Mouse (Mus musculus) hindbrain, postnatal 0 days (tissue): ENCODE results near the gene Gm853. TPM values are rescaled to one million over a fixed set of nuclear protein-coding genes. Genes with fewer than 3 reads are reported as not detected.
A peak's percentile ranks its signal among the peaks of the same experiment; 100 is the strongest.

Experiments
- ATAC-seq: fragments of 200-750 bp; cut with Nextera tagmentation; 2 replicates; pipeline ENCODE4 v1.8.0; 2017; ENCODE audit warnings: mild to moderate bottlenecking, moderate TSS enrichment, moderate library complexity
- DNase-seq: peaks from one replicate; pipeline ENCODE4 v3.0.0-alpha.2; 2015; ENCODE audit warnings: low spot score
- H3K27ac ChIP-seq: fragments of 300-500 bp; sonication (generic); 2 replicates; pipeline ENCODE4 v1.5.1; 2014; ENCODE audit warnings: mild to moderate bottlenecking
- H3K27me3 ChIP-seq: fragments of 300-500 bp; sonication (generic); 2 replicates; pipeline ENCODE4 v1.6.1; 2014; ENCODE audit warnings: low read length, mixed read lengths; ENCODE audit not compliant: insufficient read depth
- H3K36me3 ChIP-seq: fragments of 300-500 bp; sonication (generic); 2 replicates; pipeline ENCODE4 v1.6.1; 2014; ENCODE audit warnings: low read length, mixed read lengths; ENCODE audit not compliant: insufficient read depth
- H3K4me1 ChIP-seq: fragments of 300-500 bp; sonication (generic); 2 replicates; pipeline ENCODE4 v1.6.1; 2014; ENCODE audit warnings: antibody characterized with exemption, low read length, mixed read lengths; ENCODE audit not compliant: insufficient read depth
- H3K4me2 ChIP-seq: fragments of 300-500 bp; sonication (generic); 2 replicates; pipeline ENCODE4 v1.6.1; 2014; ENCODE audit warnings: low read depth, mild to moderate bottlenecking, low read length, moderate library complexity, mixed read lengths
- H3K4me3 ChIP-seq: fragments of 300-500 bp; sonication (generic); 2 replicates; pipeline ENCODE4 v1.5.1; 2014; ENCODE audit warnings: low read length
- H3K9ac ChIP-seq: fragments of 300-500 bp; sonication (generic); replicated peaks from 2 replicates; pipeline ENCODE4 v1.6.1; 2014; ENCODE audit warnings: mild to moderate bottlenecking, low read length, moderate library complexity, mixed read lengths
- H3K9me3 ChIP-seq: fragments of 300-500 bp; sonication (generic); 2 replicates; pipeline ENCODE4 v1.6.1; 2016; ENCODE audit warnings: low read length, mixed read lengths
- CTCF ChIP-seq: IDR thresholded peaks from 2 replicates; pipeline ENCODE4 v1.5.1; 2016; ENCODE audit warnings: antibody characterized with exemption, control low read depth, low read depth
- WGBS: fragments of 180-500 bp; shearing (Covaris S2); extraction: QIAGEN DNeasy Blood & Tissue Kit; methylation state at CpG from one replicate; pipeline ENCODE4 v1.1.7; 2014; 5-methylcytosine and 5-hydroxymethylcytosine counted together
- polyA plus RNA-seq: library from polyadenylated mRNA; unstranded; fragments of >200 nt; fragmentation: Nextera tagmentation; extraction: Ambion mirVana; gene quantifications from 2 replicates; pipeline ENCODE4 v1.2.1, GENCODE M21; 2015
- total RNA-seq: library from RNA; depleted of rRNA; stranded (reverse); fragments of >200 nt; gene quantifications from 2 replicates; pipeline ENCODE4 v1.2.3, GENCODE M21; 2014; rRNA removed

Gm853 gene
- total RNA-seq = 0.68 and 2.0 TPM in 2 replicates
- polyA plus RNA-seq = 1.3 and 1.8 TPM in 2 replicates

DNA sequence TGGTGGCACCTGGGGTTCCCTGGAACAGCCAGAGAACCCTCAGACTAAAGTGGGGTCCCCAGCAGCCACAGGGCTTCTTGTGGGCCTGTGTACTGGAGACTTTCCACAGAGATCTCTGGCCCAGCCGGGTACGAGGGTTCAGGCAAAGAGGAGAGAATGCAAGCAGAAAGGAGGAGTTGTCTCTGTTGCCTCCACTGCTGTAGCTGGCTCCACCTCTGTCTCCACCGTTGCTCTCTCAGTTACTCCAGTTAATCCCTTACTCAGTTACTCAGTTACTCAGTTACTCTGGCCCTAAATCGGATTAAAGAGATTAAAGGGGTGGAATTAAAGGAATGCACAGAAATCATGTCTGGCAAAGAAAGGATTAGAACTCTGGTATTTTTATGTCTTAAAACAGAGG, at the start of gene Gm853:
Gene Gm853, minus strand, starts transcription at position 223 of the 400 bp plus-strand sequence.
- H3K9ac ChIP-seq = no peak within 1 kb of the TSS
- H3K4me1 ChIP-seq = no peaks in the 10 kb centered on the region
- no peaks in the 10 kb centered on the region for H3K27me3 ChIP-seq
- no peak within 1 kb of the TSS for H3K4me2 ChIP-seq
- TF ChIP-seq CTCF = no peak
- no peaks in the 10 kb centered on the region for H3K9me3 ChIP-seq
- H3K27ac ChIP-seq = no peak within 1 kb of the TSS
- no peak for DNase-seq
- 70% methylated on average over 4 of the region's 4 CpGs for WGBS
- H3K36me3 ChIP-seq = no peaks in the 10 kb centered on the region
- H3K4me3 ChIP-seq = no peak within 1 kb of the TSS
- ATAC-seq = no peak

DNA sequence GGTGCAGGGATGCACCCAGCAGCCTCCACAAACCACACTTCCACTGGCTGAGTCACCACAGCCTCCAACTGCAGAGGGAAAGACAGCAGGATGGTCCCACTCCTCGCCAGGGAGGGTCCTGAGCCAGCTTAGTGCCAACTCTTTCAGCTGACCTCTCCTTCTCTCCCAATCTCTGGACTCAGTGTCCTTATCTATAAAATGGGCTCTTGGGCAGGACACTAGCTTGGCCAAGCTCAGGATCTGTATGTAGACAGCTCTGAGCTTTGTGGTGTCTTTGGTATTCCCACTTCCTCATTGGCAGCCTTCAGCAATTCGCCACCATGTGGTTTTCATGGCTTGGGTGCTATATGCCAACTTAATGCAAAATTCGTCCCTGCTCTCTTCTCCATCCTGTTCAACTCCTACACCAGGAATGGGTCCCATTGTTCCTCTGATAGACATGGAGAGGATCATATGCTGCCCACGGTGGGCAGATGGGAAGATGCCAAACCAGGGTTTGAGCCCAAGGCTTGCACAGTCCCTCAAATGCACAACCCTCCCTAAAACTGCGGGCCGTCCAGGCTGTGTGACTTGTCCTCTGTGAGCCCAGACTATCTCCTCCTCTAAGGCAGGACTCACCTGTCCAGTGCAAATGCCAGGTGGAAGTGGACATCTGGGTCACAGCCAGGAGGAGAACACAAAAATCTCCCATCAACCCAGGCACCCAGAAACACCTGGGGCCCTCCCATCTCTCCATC, 48.6 kb upstream of the Gm853 start:
- WGBS = 83% methylated on average over 6 of the region's 6 CpGs
- DNase-seq = no peak

DNA sequence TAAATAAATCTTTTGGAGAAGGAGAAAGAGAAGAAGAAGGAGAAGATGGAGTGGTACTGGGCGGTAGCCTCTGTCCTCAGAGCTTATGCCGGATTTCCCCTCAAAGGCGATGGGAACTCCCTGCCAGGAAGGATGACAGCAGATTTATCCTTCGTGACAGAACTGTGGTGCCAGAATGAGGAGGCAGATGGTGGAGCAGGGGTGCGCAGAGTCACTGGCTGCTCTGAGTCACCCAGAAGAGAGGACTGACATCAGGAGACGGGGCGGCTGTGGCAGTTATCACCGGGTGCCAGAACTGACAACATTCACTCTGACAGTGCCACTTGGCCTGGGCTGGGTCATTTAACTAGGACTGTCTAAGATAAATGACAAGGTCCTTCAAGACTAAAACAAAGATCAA, 47.9 kb upstream of the Gm853 start:
- Histone ChIP-seq H3K27me3 (no peaks in the 10 kb centered on the region), H3K4me2 (no peak overlapping the region), H3K9ac (no peak overlapping the region), H3K4me3 (no peak overlapping the region), H3K36me3 (no peaks in the 10 kb centered on the region), H3K4me1 (no peaks in the 10 kb centered on the region), H3K27ac (0 out of 2 replicates have a peak overlapping the region, but pooled peaks have one; percentile 17), H3K9me3 (no peaks in the 10 kb centered on the region)
- WGBS = 54% methylated on average over 8 of the region's 8 CpGs
- ATAC-seq (peak; percentile 31; the same call in 1 of the 2 replicates), DNase-seq (peak; percentile 72)
- TF ChIP-seq CTCF = no peak

More for the DNA sequence above, 48.6 kb upstream of the Gm853 start:
- no peak overlapping the region for H3K4me3 ChIP-seq
- TF ChIP-seq CTCF = no peak
- no peak overlapping the region for H3K4me2 ChIP-seq
- peaks cover 4% of the 10 kb centered on the region; the same call in 1 of the 2 replicates for H3K4me1 ChIP-seq
- ATAC-seq = no peak
- no peaks in the 10 kb centered on the region for H3K36me3 ChIP-seq
- H3K27me3 ChIP-seq = no peaks in the 10 kb centered on the region
- no peak overlapping the region for H3K9ac ChIP-seq
- peak overlapping the region; percentile 17; the same call in 1 of the 2 replicates for H3K27ac ChIP-seq
- no peaks in the 10 kb centered on the region for H3K9me3 ChIP-seq

DNA sequence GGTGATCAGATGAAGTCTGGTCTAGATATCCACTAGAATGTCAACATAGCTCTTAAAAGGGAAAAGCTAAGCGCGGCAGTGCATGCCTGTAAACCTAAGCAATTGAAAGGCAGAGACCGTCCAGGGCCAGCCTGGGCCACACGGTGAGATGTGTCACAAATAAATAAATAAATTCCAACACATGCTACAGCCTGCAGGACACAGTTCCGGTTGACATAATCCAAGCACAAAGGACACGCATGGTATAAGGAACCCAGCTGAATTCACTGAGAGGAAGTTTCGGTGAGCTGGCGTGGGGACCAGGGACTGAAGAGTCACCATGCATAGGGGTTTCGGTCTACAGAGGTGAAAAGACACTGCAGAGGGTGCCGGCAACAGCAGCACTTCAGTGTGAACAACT, 46.5 kb upstream of the Gm853 start:
- H3K4me1 ChIP-seq = no peaks in the 10 kb centered on the region; the same call in 1 of the 2 replicates
- H3K27ac ChIP-seq = no peak overlapping the region
- 76% methylated on average over 10 of the region's 10 CpGs for WGBS

DNA sequence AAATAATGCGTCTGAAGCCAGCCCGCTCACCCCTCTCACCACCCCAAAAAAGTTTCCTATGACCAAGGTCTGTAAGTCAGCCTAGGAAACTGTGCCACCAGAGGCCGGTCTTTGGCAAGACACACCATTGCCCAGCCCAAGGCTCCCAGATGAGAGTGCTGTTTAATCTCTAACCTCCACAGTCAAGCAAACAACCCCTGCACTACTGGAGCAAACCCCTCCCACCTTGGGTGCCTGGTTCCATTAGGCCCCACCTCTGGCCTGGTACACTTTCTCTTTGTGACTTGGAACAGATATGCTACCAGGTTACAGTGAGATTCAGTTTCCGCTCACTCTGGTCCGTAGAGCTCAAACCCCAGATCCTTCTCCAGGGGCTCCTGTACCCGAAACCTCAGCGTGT, 44.9 kb upstream of the Gm853 start:
- Histone ChIP-seq H3K36me3 (no peaks in the 10 kb centered on the region), H3K27ac (no peak overlapping the region), H3K27me3 (no peaks in the 10 kb centered on the region), H3K9me3 (no peaks in the 10 kb centered on the region), H3K4me1 (no peaks in the 10 kb centered on the region; the same call in 1 of the 2 replicates), H3K4me3 (no peak overlapping the region), H3K9ac (no peak overlapping the region), H3K4me2 (no peak overlapping the region)
- ATAC-seq (no peak), DNase-seq (no peak)
- TF ChIP-seq CTCF = no peak
- 87% methylated on average over 7 of the region's 7 CpGs for WGBS

More for the DNA sequence above, 46.5 kb upstream of the Gm853 start:
- no peaks in the 10 kb centered on the region for H3K36me3 ChIP-seq
- no peak for TF ChIP-seq CTCF
- no peak overlapping the region for H3K4me2 ChIP-seq
- DNase-seq = no peak
- no peak overlapping the region for H3K9ac ChIP-seq
- ATAC-seq = no peak
- H3K27me3 ChIP-seq = no peaks in the 10 kb centered on the region
- H3K9me3 ChIP-seq = no peaks in the 10 kb centered on the region
- no peak overlapping the region for H3K4me3 ChIP-seq

DNA sequence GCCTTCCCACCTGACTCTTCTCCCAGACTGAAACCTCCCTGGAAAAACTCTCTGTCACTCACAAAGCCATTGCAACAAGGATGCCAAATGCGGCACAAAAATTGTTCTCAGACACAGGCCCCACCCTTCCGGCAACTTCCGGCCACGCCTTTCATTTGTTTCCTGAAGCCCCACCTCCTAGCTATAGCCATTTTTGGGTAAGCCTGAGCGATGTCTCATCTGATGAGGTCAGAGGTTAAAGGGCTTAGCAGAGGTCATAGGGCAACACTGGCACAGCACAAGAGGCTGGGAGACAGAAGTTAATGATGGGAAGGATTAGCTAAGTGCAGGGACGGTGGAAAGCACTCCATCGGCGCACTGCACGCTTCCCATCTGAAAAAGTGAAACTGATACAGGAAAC, 44.4 kb upstream of the Gm853 start:
- ATAC-seq = no peak

DNA sequence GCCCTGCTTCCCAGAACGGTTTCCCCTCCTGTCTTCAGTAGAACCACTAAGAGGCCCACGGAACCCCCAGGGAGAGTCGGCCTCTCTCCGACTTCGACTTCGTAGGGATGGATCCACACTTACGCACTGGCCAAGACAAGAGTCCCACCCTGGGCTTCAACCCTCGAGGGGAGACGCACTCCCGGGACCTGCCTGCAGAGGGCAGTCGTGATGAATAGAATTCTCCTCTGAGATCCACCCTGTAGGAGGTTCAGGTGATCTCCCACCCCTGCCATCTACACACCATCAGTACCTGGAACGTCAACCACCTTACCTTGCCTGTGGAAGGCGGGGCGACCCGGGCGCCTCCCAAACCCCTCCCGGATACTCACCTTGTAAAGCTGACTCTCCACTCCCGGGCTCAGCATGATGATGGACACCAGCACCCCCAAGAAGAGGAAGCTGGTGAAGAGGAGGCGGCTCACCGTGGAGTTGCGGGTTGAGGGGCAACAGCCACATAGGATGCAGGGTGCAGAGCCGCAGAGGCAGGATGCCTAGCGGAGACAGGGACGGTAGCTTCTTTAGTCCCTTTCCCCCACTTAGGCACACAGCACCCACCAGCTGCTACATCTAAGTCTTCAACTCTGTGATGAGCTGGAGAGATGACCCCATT, 42.6 kb upstream of the Gm853 start:
- no peaks in the 10 kb centered on the region; the same call in 1 of the 2 replicates for H3K4me1 ChIP-seq
- H3K36me3 ChIP-seq = no peaks in the 10 kb centered on the region
- H3K27me3 ChIP-seq = no peaks in the 10 kb centered on the region
- DNase-seq = peak; percentile 73
- H3K4me3 ChIP-seq = no peak overlapping the region
- no peak overlapping the region for H3K9ac ChIP-seq
- peak; percentile 73 for TF ChIP-seq CTCF
- 25% methylated on average over 24 of the region's 24 CpGs for WGBS
- no peak overlapping the region for H3K27ac ChIP-seq
- peak; percentile 43 for ATAC-seq
- H3K9me3 ChIP-seq = no peaks in the 10 kb centered on the region
- no peak overlapping the region for H3K4me2 ChIP-seq

More for the DNA sequence above, 44.4 kb upstream of the Gm853 start:
- Histone ChIP-seq H3K36me3 (no peaks in the 10 kb centered on the region), H3K9ac (no peak overlapping the region), H3K27me3 (no peaks in the 10 kb centered on the region), H3K4me2 (no peak overlapping the region), H3K4me3 (no peak overlapping the region), H3K4me1 (no peaks in the 10 kb centered on the region; the same call in 1 of the 2 replicates), H3K27ac (no peak overlapping the region), H3K9me3 (no peaks in the 10 kb centered on the region)
- WGBS = 74% methylated on average over 9 of the region's 9 CpGs
- no peak for DNase-seq
- TF ChIP-seq CTCF = no peak
